Mouse (Mus musculus): ENCODE measurements around the gene Fmc1. TPM values are rescaled to one million over a fixed set of nuclear protein-coding genes. Genes with fewer than 3 reads are reported as not detected.

Fmc1 gene
- polyA plus RNA-seq, 1 experiment from 2014 or later: 213 TPM

Small RNA genes lying within 50 kb of the gene (microRNA-seq; reads per million reads assigned to microRNA genes)
- 0.48 reads per million for gene Mir7670

Other genes with a start within 250 kb of the Fmc1 start
- 8.9 and 9.3 TPM in 2 replicates for gene Zc3hav1l, start 234.2 kb upstream of the Fmc1 start, polyA plus RNA-seq (2014; fragmentation: Nextera tagmentation; extraction: Ambion mirVana)
- gene Zc3hav1, start 178.9 kb upstream of the Fmc1 start, polyA plus RNA-seq (2014; fragmentation: Nextera tagmentation; extraction: Ambion mirVana): 0.98 and 1.5 TPM in 2 replicates
- gene Ttc26, start 152.0 kb upstream of the Fmc1 start, polyA plus RNA-seq (2014; fragmentation: Nextera tagmentation; extraction: Ambion mirVana): 4.1 and 5.9 TPM in 2 replicates
- 16.3 and 21.3 TPM in 2 replicates for gene Ubn2, start 99.6 kb upstream of the Fmc1 start, polyA plus RNA-seq (2014; fragmentation: Nextera tagmentation; extraction: Ambion mirVana)
- 34.1 and 49.3 TPM in 2 replicates for gene Luc7l2, start 17.8 kb downstream of the Fmc1 start, polyA plus RNA-seq (2014; fragmentation: Nextera tagmentation; extraction: Ambion mirVana)
- gene Klrg2, start 103.7 kb downstream of the Fmc1 start, polyA plus RNA-seq (2014; fragmentation: Nextera tagmentation; extraction: Ambion mirVana): 0.16 TPM in 1 of 2 replicates, not detected in the other
- gene Clec2l, start 129.6 kb downstream of the Fmc1 start, polyA plus RNA-seq (2014; fragmentation: Nextera tagmentation; extraction: Ambion mirVana): 22.3 and 25.2 TPM in 2 replicates

All from hindbrain, embryonic 14.5 days (tissue).